Mouse (Mus musculus): ENCODE measurements around the gene Lrrc20.

The Lrrc20 gene

DNA sequence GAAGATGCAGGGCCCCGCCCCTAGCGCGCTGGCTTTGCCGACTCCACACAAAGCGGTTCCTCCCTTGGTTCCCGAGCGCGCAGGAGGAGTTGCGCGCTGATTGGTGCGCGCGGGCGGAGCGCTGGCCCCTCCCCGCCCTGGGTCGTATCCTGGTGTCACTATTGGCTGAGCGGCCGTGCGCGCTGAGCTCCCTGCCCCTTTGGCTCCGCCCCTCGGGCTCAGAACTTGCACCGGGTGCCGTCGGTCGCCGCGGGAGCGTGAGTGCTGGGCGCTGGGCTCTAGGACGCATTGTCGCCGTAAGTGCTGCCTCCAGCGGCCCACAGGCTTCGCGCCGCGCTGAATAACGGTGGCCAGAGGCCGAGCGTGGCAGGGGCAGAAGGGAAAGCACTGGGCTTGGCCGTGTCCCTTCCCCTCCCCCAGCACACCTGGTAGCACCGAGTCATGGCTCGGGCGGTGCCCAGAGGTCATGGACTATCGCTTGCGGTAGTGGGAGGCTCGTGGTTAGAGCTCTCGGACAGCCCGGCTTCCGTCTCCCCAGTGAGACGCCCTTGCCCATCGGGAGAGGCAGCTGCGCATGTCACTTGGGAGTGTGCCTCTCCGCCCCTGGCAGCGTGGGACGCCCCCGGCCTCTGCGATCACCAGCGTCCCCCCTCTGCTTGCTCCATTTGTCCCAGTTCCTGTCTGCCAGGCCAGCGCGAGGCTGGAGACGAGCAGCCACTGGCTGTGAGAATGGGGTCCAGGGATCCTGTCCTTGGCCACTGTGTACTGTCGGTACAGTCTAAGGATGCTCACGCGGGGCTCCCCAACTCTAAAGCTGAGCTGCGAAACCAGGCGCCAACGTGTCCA is at the start of gene Lrrc20:
Gene Lrrc20 (plus strand): TSS at position 208 of the 846 bp plus-strand sequence.
- in situ Hi-C loops (cut with MboI; ENCODE audit: unreplicated experiment in 2 of 2), result no loop called here

DNA sequence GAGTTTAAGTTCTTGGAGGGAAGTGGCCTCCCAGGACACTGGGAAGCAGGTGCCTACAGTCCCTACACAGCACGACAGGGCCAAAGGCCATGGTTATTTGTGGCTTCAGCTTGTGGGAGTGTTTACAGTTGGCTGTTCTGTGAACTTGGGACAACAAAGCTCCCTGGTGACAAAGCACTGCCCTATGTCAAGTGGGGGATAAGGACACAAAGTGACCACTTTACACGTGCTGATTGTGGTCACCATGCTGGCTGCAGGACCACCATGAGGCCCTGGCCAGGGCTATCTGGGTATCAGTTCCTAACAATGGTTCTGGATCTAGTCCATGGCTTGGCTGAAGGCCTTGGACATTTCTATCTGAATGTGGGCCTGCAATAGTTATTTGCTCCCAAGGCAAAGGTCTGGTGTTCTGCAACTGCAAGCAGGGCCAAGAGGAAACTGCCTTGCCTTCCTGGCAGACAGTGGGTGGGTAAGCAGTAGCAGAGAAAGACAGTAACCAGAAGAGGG is 49.3 kb upstream of the Lrrc20 start:
- in situ Hi-C loops (cut with MboI; ENCODE audit: unreplicated experiment in 2 of 2), result no loop called here

DNA sequence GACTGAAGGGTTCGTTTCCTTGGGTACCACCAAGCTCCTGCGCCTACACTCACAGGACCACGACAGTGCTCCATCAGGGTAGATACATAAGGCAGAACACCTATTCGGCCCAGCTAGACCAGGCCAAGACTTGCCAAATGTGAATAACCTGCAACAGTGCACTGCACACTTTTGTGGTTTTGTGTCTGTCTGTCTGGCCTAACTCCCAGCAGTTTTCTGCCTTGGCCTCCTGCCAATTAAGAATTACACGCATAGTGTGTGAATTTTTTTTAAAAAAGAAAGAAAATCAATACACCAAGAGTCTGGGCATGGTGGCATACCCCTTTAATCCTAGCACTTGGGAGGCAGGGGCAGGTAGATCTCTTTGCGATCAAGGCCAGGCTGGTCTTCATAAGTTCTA is 47.6 kb upstream of the Lrrc20 start:
- in situ Hi-C loops (cut with MboI; ENCODE audit: unreplicated experiment in 2 of 2), result no loop called here

DNA sequence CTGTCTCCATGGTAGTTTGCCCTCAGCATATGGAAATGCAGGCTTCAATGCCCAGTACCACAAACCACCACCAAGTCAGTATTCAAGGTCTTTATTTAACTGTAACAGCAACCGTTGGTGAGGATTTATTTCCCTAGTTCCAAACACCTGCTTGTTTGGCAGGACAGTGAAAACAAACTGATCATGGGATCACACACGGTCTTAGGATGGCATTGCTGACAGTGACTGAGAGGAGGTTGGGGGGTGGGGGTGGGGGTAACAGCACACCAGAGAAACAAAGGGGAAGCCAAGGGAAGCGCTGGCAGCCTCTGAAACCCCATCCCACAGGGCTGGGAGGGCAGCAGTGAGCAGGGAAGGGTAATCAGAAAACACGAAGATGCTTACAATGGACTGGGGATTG is 47.2 kb upstream of the Lrrc20 start:
- in situ Hi-C loops (cut with MboI; ENCODE audit: unreplicated experiment in 2 of 2), result no loop called here

DNA sequence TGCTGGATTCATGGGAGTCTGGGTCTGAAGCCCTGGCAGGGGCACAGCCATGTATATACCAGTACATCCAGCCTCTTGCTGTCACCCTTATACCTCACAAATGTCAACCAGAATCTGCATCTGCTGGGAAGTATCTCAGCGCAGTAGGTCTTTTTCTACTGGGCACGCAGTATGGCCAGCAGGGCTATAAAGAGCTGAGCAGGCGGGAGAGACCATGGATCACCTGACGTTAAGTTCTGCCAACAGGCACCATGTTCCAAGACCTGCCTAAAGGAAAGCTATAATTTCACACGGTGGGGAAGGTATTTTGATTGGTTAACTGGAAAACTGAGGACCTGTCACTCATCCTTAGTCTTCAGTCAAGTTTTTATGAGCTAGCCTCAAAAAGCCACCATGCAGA is 46.6 kb upstream of the Lrrc20 start:
- in situ Hi-C loops (cut with MboI; ENCODE audit: unreplicated experiment in 2 of 2), result no loop called here

DNA sequence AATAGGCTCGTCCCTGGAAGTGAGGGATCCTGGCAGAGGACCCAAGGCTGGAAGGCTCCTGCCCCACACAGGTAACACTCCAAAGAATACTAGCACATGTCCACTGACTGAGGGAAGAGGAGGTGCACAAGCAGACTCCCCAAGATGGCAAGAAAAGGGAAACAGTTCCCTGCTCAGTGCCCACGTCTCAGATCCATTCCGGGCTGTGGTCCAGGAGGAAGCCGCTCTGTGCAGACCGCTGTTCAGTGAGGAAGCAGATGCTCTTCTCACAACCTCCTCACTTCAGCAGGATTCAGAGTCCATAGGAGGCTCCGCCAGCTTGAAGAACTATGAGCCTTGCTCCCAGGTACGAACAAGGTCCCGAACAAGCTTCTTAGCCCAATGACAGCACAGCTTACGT is 44.2 kb upstream of the Lrrc20 start:
- in situ Hi-C loops (cut with MboI; ENCODE audit: unreplicated experiment in 2 of 2), result no loop called here

DNA sequence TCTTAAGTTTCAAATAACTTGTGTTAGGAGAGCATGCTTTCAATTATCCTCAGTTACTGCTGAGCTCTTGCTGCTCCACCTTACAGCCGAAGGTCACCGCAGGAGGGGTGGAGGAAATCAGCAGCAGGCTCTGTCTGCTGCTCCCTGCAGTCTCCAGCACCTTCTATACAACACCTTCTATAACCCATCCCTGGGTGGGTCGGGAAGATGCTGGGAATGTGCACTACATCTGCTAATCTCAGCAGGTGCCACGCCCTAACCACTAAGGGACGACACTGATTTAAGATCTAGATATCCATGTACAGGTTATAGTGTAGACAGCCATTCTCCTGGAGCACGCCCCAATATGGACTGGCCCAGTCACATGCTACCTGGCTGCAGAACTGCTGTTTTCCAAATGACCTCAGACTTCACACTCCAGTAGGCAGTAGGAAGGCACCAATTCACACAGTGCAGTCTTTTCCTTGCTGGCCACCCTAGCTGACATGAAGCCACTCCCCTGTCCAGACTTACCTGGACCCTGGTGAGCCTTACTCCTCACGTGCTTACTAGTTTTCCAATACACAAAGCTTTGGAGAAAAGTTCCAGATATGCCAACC is 35.3 kb upstream of the Lrrc20 start:
- in situ Hi-C loops (cut with MboI; ENCODE audit: unreplicated experiment in 2 of 2), result no loop called here

DNA sequence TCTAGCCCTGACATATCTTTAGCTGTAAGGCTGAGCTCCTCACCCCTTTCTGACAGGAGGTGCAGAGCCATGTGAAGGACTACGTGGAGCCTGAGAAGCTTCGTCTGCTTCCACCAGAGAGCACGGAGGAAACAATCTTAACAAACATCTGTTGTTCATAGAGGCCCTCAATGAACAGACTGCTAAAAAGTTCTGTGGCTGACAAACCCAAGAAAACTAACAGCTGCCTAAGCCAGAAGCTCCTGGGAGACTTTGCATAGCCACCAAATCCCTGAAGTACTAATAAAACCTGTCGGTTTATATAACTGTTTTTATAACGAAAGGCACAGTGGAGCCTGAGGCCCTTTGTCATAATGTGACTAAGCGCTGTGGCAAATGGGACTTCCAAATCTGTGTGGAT is 32.1 kb upstream of the Lrrc20 start:
- in situ Hi-C loops (cut with MboI; ENCODE audit: unreplicated experiment in 2 of 2), result no loop called here

DNA sequence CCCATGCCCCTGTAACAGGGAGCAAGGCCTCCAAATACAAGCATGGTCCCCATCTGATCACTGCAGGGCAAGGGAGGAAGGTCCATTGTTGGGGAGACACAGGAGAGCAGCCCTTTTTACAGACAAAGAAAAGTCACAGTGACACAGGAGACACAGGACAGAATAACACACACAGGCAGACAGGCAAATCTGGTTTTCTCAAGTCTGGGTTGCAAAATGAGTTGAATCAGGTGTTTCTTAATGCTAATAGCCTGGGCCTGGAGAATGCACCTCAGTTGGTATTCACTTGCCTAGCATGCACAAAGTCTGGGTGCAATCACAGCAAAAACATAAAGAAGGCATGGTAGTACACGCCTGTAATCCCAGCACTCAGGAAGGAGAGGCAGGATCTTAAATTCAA is 31.7 kb upstream of the Lrrc20 start:
- in situ Hi-C loops (cut with MboI; ENCODE audit: unreplicated experiment in 2 of 2), result no loop called here

DNA sequence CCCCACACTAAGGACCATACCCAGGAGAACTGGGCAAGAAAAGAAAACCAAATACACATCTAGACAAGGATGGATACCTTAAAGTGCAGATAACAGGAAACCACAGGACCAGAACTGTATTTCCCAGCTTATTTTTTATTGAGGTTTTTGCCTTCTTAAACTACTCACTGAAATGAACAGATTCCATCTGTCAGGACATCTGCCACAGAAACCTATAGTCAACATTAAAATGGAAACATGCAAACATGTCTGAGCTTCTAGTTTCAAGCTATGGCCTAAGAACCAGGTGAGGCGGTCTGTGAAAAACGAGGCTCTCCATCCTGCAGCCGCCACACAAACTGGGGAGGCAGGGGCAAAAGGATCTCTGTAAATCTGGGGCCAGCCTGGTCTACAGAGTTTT is 30.6 kb upstream of the Lrrc20 start:
- in situ Hi-C loops (cut with MboI; ENCODE audit: unreplicated experiment in 2 of 2), result no loop called here

DNA sequence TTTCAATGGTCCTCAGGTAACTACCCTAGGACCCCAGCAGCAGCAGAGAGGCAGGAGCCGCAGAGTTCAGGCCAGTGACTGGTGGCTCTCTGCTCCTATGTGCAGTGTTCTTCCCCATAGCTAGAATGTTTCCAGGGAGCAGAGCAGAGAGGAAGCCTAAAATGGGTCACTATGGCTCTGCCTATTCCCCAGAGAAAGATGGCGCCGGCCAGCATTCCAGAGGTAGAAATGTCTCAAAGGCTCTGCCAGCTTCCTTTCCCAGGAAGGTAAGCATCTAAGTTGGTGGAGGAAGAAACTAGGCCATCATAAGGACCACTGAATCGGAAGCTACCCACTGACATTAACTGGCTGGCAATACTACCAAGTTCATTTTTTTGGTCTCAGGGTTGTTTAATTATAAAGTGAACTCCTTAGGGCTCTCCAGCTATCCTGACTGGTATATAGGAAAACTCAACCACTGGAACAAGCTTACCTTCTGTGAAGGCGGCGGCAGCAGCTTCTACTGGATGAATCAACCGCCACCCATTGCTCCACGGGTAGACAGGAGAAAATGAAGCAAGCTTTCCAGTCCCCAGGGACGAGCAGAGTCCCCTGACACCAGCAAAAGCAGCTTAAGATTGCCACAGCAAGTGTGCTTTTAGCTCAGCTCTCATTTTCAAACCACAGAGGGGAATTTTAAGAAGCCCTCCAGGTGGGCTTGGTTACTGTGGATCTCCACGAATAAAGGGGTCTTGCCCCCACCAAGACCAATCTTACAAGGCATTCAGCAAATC is 27.8 kb upstream of the Lrrc20 start:
- in situ Hi-C loops (cut with MboI; ENCODE audit: unreplicated experiment in 2 of 2), result no loop called here

DNA sequence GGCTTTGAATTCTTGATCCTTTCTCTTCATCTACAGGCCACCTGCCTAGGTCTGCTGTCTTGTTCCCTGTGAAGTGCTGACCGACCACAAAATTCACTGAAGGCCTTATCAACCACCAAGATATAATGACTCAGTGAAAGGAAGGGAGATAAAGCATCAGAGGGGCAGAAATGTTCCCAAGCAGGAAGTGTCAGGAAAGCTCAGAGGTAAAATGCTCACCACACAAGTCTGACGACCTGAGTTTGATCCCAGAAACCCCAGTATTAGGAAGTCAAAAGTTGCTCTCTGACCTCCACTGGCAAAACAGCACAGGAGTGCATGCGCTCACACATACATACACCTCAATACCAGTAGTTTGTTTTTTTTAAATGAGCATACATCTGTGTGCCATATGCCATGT is 26.8 kb upstream of the Lrrc20 start:
- in situ Hi-C loops (cut with MboI; ENCODE audit: unreplicated experiment in 2 of 2), result no loop called here

DNA sequence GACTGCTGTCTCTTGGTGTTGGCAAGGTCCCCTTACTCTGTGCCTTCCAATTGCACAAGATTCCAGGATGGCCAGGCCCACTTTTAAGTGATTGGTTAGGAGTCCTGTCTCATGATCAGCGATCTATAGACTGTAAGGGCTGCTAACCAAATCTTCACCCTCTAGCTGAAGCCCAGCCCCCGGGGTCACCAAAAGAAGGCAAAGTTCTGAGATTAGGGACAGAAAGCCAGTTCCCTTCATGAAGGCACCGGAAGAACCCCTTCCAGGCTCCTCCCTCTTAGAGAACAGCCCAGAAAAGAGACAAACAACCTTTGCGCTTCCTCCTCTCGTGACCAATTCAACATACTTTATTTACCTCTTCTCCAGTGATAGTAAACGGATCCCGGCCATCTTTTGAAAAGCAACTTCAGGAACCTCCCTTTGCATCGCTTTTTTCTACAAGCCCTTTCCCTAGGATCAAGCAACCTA is 24.1 kb upstream of the Lrrc20 start:
- in situ Hi-C loops (cut with MboI; ENCODE audit: unreplicated experiment in 2 of 2), result loop anchor here in 1 of 2 experiments (10.0 kb wide), 1 partner anchor 307 kb away; the partner anchor contains the start of gene Sgpl1

DNA sequence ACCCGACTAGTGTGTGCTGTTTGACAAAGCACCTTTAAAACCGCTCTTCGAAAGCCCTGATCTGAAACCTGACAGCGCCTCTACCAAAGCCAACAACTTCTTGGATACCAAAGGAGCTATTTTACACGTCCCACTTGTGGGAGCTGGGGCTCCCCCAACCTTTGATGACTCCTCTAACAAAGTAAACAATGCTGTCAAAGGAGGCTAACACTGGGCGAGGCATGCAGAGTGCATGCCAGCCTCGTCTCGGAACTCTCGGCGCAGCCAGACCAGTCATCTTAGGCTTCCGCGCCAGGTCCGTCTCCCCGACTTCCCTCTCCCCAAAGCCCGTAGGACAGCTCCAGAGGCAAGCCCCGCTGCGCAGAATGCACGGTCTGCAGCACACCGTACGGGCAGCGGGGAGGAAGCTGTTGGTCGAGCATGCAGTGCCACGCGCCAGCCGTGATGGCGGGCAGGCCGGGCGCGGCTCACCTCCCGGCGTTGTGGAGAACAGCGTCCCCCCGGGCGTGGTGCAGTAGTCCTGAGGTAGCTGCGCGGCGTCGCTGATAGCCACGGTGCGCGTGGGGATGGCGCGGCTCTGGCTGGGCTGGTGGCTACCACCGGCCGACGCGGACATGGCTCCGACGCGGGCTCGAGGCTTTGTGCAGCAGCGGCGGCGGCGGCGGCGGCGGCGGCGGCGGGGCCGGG is 23.5 kb upstream of the Lrrc20 start:
- in situ Hi-C loops (cut with MboI; ENCODE audit: unreplicated experiment in 2 of 2), result loop anchor here in 1 of 2 experiments (10.0 kb wide), 1 partner anchor 307 kb away; the partner anchor contains the start of gene Sgpl1

DNA sequence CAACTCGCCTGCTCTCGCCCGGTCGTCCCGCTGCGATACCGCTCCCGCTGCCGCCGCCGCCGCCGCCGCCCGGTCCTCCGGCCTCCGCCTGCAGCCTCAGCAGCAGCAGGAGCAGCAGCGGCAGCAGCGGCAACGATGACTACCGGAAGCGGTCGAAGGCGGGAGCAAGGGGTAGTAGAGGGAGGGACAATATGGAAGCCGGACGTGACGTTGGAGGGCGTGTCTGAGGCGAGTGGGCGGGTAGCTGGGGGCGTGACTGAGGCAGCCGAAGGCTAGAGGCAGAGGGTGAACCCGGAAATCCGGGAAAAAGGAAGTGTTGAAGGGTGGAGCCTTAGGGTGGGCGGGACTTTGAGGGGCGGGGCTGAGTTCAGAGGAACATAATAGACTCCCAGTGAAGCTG is 23.0 kb upstream of the Lrrc20 start, which contains the start of gene Eif4ebp2:
Gene Eif4ebp2 (minus strand): TSS at position 17 of the 400 bp plus-strand sequence.
- in situ Hi-C loops (cut with MboI; ENCODE audit: unreplicated experiment in 2 of 2), result loop anchor here in 1 of 2 experiments (10.0 kb wide), 1 partner anchor 308 kb away; the partner anchor contains the start of gene Sgpl1

DNA sequence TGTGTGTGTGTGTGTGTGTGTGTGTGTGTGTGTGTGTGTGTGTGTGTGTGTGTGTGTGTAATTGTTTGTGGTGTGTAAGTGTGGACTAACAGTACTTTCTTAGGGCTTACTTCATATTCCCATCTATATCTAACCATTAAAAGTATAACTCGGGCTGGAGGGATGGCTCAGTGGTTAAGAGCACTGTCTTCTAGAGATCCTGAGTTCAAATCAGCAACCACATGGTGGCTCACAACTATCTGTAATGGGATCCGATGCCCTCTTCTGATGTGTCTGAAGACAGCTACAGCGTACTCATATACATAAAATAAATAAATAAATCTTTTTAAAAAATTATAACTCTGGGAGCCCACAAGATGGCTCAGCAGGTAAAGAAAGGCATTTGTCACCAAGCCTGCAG is 22.4 kb upstream of the Lrrc20 start:
- in situ Hi-C loops (cut with MboI; ENCODE audit: unreplicated experiment in 2 of 2), result loop anchor here in 1 of 2 experiments (10.0 kb wide), 1 partner anchor 308 kb away; the partner anchor contains the start of gene Sgpl1

DNA sequence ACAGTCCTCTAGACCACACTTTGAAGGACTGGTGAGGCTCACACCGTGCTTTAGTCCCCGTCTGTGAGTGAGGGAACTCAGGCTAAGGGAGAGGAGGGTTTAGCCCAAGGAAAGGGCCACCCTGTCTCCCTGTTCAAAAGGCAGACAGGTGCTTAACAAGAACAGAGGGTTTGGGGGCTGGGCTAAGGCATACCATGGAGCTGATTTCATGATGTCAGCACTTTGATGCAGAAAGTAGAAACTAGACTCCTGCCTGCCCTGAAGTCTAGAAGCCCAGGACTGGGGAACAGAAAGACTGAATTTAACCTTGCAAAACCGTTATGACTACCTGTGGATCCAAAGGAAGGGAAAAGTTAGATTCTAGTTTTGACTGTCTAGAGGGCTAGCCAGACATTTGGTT is 18.4 kb upstream of the Lrrc20 start:
- in situ Hi-C loops (cut with MboI; ENCODE audit: unreplicated experiment in 2 of 2), result loop anchor here in 1 of 2 experiments (10.0 kb wide), 1 partner anchor 312 kb away; the partner anchor contains the start of gene Sgpl1

DNA sequence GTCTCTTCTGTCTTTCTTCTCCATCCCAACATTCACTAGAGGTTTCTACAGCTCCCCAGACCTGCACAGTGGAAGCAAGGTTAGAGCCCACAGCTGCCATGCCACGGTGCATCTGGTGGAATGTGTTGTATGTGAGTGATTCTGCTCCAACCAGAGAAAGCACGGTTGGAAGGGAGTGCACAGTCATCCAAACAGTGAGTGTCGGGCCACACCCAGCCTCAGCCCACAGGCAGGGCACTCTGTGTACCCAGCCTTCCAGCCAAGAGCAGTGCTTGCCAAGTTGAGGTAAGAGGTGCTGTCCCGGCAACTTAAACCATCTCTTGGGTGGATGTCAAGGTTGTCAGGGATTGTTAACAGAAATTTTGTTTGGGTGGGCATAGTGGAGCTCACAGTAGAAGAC is 10.6 kb upstream of the Lrrc20 start:
- in situ Hi-C loops (cut with MboI; ENCODE audit: unreplicated experiment in 2 of 2), result loop anchor here (5.0 kb wide), 2 partner anchors 137 to 197 kb away; no protein-coding TSS in a partner anchor

DNA sequence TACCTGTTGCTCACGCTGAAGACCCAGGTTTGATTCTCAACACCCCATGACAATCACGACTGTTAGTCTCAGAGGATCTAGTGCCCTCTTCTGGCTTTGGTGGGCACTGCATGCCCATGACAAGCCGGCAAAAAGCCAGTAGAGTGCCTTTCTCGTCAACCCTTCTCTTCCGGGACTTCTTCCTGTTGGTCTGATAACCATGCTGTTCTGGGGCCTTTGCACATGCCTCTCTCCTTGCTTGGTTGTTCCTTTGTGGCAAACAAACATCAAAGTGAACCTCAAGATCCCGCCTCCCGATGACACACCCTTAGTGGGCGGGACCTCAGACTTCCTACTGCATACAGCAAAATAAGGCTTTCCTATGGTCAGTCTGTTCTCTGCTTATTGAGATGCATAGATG is 9.4 kb upstream of the Lrrc20 start:
- in situ Hi-C loops (cut with MboI; ENCODE audit: unreplicated experiment in 2 of 2), result loop anchor here (5.0 kb wide), 2 partner anchors 136 to 196 kb away; no protein-coding TSS in a partner anchor

DNA sequence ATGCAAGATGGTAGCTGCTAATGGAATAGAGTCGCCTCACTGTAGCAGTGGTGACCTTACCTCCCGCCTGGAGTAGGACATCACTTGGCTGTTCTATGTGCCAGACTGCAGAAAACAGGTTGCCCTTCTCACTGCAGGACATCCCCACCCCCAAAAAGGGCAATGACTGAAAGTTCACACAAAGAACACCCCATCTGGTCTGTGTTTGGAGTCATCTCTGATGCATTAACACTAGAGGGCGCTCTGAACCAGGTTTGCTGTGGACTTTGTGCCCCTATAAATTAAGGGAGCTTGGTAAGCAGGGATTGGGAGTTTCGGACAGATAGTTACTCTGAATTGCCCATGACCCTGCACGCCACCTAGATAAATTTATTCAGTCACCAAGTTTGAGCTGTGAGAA is 8.7 kb upstream of the Lrrc20 start:
- in situ Hi-C loops (cut with MboI; ENCODE audit: unreplicated experiment in 2 of 2), result loop anchor here (5.0 kb wide), 2 partner anchors 135 to 195 kb away; no protein-coding TSS in a partner anchor
